Mouse (Mus musculus) brain, adult 2 months (tissue): ENCODE results near the gene Cacna1i.

ENCODE experiments used
- DNase-seq: peaks from one replicate; pipeline ENCODE4 v3.0.0; 2011; ENCODE audit warnings: low read depth, low spot score

Gene Cacna1i

GRCm38 (mm10) chr15:80271858-80272396 lies 15.1 kb upstream of the Cacna1i start:
- no peak for DNase-seq

GRCm38 (mm10) chr15:80277107-80277506 lies 9.9 kb upstream of the Cacna1i start:
- DNase-seq = peak; percentile 87

- DNase-seq = no peak
Measured at GRCm38 (mm10) chr15:80277625-80278024, 9.4 kb upstream of the Cacna1i start.

GRCm38 (mm10) chr15:80278121-80278759 lies 8.8 kb upstream of the Cacna1i start:
- peak; percentile 97 for DNase-seq

GRCm38 (mm10) chr15:80279053-80279452 lies 8.0 kb upstream of the Cacna1i start:
- peak; percentile 69 for DNase-seq

GRCm38 (mm10) chr15:80280646-80281045 lies 6.4 kb upstream of the Cacna1i start:
- DNase-seq = peak; percentile 61

- peak; percentile 60 for DNase-seq
Measured at GRCm38 (mm10) chr15:80288036-80288435, 998 bp downstream of the Cacna1i start.

GRCm38 (mm10) chr15:80289436-80289835 lies 2.4 kb downstream of the Cacna1i start:
- peak; percentile 93 for DNase-seq

GRCm38 (mm10) chr15:80297146-80297545 lies 10.1 kb downstream of the Cacna1i start:
- DNase-seq = no peak

GRCm38 (mm10) chr15:80303779-80304178 lies 16.7 kb downstream of the Cacna1i start:
- DNase-seq = peak; percentile 88

- peak; percentile 65 for DNase-seq
Measured at GRCm38 (mm10) chr15:80304188-80304587, 17.1 kb downstream of the Cacna1i start.

- DNase-seq = peak; percentile 82
Measured at GRCm38 (mm10) chr15:80306146-80306545, 19.1 kb downstream of the Cacna1i start.

- peak; percentile 58 for DNase-seq
Measured at GRCm38 (mm10) chr15:80314731-80315130, 27.7 kb downstream of the Cacna1i start.

- peak; percentile 93 for DNase-seq
Measured at GRCm38 (mm10) chr15:80316966-80317634, 30.1 kb downstream of the Cacna1i start.

- DNase-seq = peak; percentile 54
Measured at GRCm38 (mm10) chr15:80317841-80318530, 30.9 kb downstream of the Cacna1i start.

GRCm38 (mm10) chr15:80318543-80319255 lies 31.7 kb downstream of the Cacna1i start:
- no peak for DNase-seq

GRCm38 (mm10) chr15:80319315-80319714 lies 32.3 kb downstream of the Cacna1i start:
- DNase-seq = no peak

- DNase-seq = no peak
Measured at GRCm38 (mm10) chr15:80319921-80320320, 32.9 kb downstream of the Cacna1i start.

GRCm38 (mm10) chr15:80325207-80325606 lies 38.2 kb downstream of the Cacna1i start:
- no peak for DNase-seq

- no peak for DNase-seq
Measured at GRCm38 (mm10) chr15:80325756-80326155, 38.7 kb downstream of the Cacna1i start.

- peak; percentile 60 for DNase-seq
Measured at GRCm38 (mm10) chr15:80326947-80327346, 39.9 kb downstream of the Cacna1i start.
